Mouse (Mus musculus) erythroblast, embryonic 14.5 days (primary cell): ENCODE measurements around the gene C87436.

Experiments used
- GATA1 ChIP-seq: IDR thresholded peaks from 2 replicates; pipeline ENCODE4 v1.6.1; 2012; ENCODE audit warnings: low read length, inconsistent platforms, mixed read lengths
- TAL1 ChIP-seq: IDR thresholded peaks from 3 replicates; pipeline ENCODE4 v1.6.1; 2012; ENCODE audit warnings: low read length, inconsistent platforms, mixed read lengths

- TF ChIP-seq TAL1 (no peak), GATA1 (no peak)
Measured at GRCm38 (mm10) chr6:86471317-86471716, 33.1 kb downstream of the C87436 start.
